ENCODE assay signal across 8 mouse cellular contexts in the genomic region with DNA sequence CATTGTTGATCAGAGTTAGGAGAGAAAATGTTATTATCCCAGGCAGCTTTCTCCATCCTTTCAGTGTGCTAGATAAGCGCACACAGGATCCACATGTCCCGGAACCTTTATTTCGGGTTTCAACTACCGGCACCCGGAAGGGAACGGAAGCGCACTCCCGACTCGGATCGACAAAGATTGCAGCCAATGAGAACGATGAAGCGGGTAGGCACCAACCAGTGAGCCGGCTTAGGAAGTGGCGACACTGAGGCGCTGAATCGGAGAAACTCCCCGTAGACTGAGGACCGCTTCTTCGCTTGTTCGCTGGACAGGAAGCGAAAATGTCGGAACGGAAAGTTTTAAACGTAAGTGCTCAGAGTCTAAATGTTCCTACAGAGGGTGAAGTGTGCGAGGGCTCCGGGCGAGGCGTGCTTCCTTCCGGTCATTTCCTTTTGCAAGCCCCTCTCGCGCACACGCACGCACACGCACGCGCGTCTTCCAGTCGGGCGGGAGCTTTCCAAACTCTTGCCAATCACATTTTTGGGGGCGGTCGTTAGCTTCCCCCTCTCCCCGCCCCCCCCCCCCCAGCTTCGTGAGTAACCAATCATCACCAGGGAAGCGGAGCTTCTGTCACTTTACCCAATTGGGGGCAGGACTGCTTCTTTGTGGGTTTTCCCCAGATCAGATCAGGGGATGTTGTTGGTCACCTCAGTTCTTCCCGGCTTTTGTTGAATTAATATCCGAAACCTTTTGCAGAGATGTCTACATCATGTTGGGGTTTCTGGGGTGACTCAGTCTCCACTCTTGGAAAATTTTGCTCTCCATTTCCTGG. TPM values are rescaled to one million over a fixed set of nuclear protein-coding genes. Genes with fewer than 3 reads are reported as not detected.
A peak's percentile ranks its signal among the peaks of the same experiment; 100 is the strongest.
DNase-seq lines count a peak whose midpoint lies in the region; ATAC-seq and TF ChIP-seq lines count a peak whose summit lies in the region.

Gene Yju2 (plus strand): TSS at position 182 of the 811 bp plus-strand sequence.

- peaks cover 25% of the 10 kb centered on the region for H3K36me3 ChIP-seq in kidney, embryonic 14.5 days (ENCODE audit: control insufficient read depth, insufficient read depth, low read length)
- peaks cover 23% of the 10 kb centered on the region for H3K36me3 ChIP-seq in limb, embryonic 15.5 days

- WGBS in kidney, embryonic 14.5 days: under 1% methylated on average over 46 of the region's 46 CpGs
- under 1% methylated on average over 45 of the region's 46 CpGs for WGBS in limb, embryonic 15.5 days

- H3K4me3 ChIP-seq in bone marrow macrophage, adult 2 months (ENCODE audit: insufficient read depth, low read length): peak within 1 kb of the TSS; percentile 88
- H3K4me3 ChIP-seq in embryonic fibroblast, embryonic 13.5 days (ENCODE audit: insufficient read depth, low read length): peak within 1 kb of the TSS; percentile 58
- H3K4me3 ChIP-seq in kidney, embryonic 14.5 days (ENCODE audit: low read length): peak within 1 kb of the TSS; percentile 58
- H3K4me3 ChIP-seq in limb, embryonic 15.5 days: peak within 1 kb of the TSS; percentile 62

- no peak for TF ChIP-seq CTCF in bone marrow macrophage, adult 2 months (IDR thresholded peaks at IDR 0.05; ENCODE audit: low read depth, low read length)
- TF ChIP-seq CTCF in embryonic fibroblast, embryonic 13.5 days (IDR thresholded peaks at IDR 0.05; ENCODE audit: borderline replicate concordance, insufficient read depth, low read length): no peak

- ATAC-seq in kidney, embryonic 14.5 days (ENCODE audit: low FRiP score, low TSS enrichment): peak; percentile 91
- peak; percentile 91 for ATAC-seq in limb, embryonic 15.5 days (ENCODE audit: insufficient number of reproducible peaks, low FRiP score, low TSS enrichment, low read depth)

- TF ChIP-seq POLR2A in bone marrow macrophage, adult 2 months (IDR thresholded peaks at IDR 0.05; ENCODE audit: borderline replicate concordance, low read depth, low read length): no peak
- TF ChIP-seq POLR2A in embryonic fibroblast, embryonic 13.5 days (IDR thresholded peaks at IDR 0.05; ENCODE audit: low read depth, low read length): peak; percentile 63

- no peaks in the 10 kb centered on the region for H3K9me3 ChIP-seq in kidney, embryonic 14.5 days (ENCODE audit: control insufficient read depth, low read length)
- no peaks in the 10 kb centered on the region for H3K9me3 ChIP-seq in limb, embryonic 15.5 days

- H3K27ac ChIP-seq in bone marrow macrophage, adult 2 months (ENCODE audit: insufficient read depth, low read depth, low read length): peak within 1 kb of the TSS; percentile 95
- H3K27ac ChIP-seq in embryonic fibroblast, embryonic 13.5 days (ENCODE audit: insufficient read depth, low read length): peak within 1 kb of the TSS; percentile 92
- H3K27ac ChIP-seq in kidney, embryonic 14.5 days (ENCODE audit: low read depth, low read length): peak within 1 kb of the TSS; percentile 98
- peak within 1 kb of the TSS; percentile 98 for H3K27ac ChIP-seq in limb, embryonic 15.5 days

- peak within 1 kb of the TSS; percentile 65 for H3K9ac ChIP-seq in kidney, embryonic 14.5 days (ENCODE audit: low read depth, low read length)
- peak within 1 kb of the TSS; percentile 39 for H3K9ac ChIP-seq in limb, embryonic 15.5 days

- H3K4me1 ChIP-seq in bone marrow macrophage, adult 2 months (ENCODE audit: control insufficient read depth, insufficient read depth, low read length): peaks cover 30% of the 10 kb centered on the region
- H3K4me1 ChIP-seq in embryonic fibroblast, embryonic 13.5 days (ENCODE audit: control insufficient read depth, insufficient read depth, low read length): peaks cover 5% of the 10 kb centered on the region; the same call in 1 of the 2 replicates
- 0 out of 2 replicates have a peak, but pooled peaks cover 9% of the 10 kb centered on the region for H3K4me1 ChIP-seq in kidney, embryonic 14.5 days (ENCODE audit: control insufficient read depth, insufficient read depth, low read length)
- H3K4me1 ChIP-seq in limb, embryonic 15.5 days: peaks cover 32% of the 10 kb centered on the region

- H3K27me3 ChIP-seq in kidney, embryonic 14.5 days (ENCODE audit: control insufficient read depth, insufficient read depth, low read length): no peaks in the 10 kb centered on the region
- H3K27me3 ChIP-seq in limb, embryonic 15.5 days: peaks cover 10% of the 10 kb centered on the region

- H3K4me2 ChIP-seq in kidney, embryonic 14.5 days (replicated peaks; ENCODE audit: low read depth, low read length): peak within 1 kb of the TSS; percentile 62
- H3K4me2 ChIP-seq in limb, embryonic 15.5 days: peak within 1 kb of the TSS; percentile 70

- peak; percentile 98 for DNase-seq in A20 (ENCODE audit: low read depth, low spot score)
- DNase-seq in heart, adult 9 months (ENCODE audit: low spot score in 2 of 2): peak; percentile 96
- DNase-seq in monocyte, adult 2 months (ENCODE audit: low read depth in 1 of 2, low spot score in 2 of 2): peak; percentile 85 to 88
- DNase-seq in spleen, postnatal 36 days (ENCODE audit: low spot score in 2 of 2): peak; percentile 89 to 92

RNA-seq across cellular contexts. Expression of gene Yju2, which starts in this region (rescaled TPM):
- polyA plus RNA-seq in bone marrow macrophage, adult 2 months (2012; ENCODE audit: insufficient read depth, insufficient read length, missing spikeins): 10.9 and 15.3 TPM in 2 replicates
- 8.0 and 8.9 TPM in 2 replicates for polyA plus RNA-seq in embryonic fibroblast, embryonic 13.5 days (2011; ENCODE audit: insufficient read length, low read depth, missing spikeins)
- 24.3 and 27.9 TPM in 2 replicates for polyA plus RNA-seq in kidney, embryonic 14.5 days (2014; fragmentation: Nextera tagmentation; extraction: Ambion mirVana)
- 21.7 and 22.1 TPM in 2 replicates for polyA plus RNA-seq in limb, embryonic 15.5 days (2015; fragmentation: Nextera tagmentation; extraction: Ambion mirVana)

Comparison
In these comparisons a context has a peak if more than half of its experiments do, and no peak if none do; other contexts are left out.
1. Peak in every context shown above with its lines: DNase-seq, ATAC-seq, H3K4me3 ChIP-seq and H3K27ac ChIP-seq.